Mouse (Mus musculus): ENCODE data around the gene Tgm5. TPM values are rescaled to one million over a fixed set of nuclear protein-coding genes. Genes with fewer than 3 reads are reported as not detected.
A peak's percentile ranks its signal among the peaks of the same experiment; 100 is the strongest.
"Not testable (repeated sequence)": the region's sequence is repeated elsewhere in the genome, so short reads cannot be mapped to it uniquely, and the experiment has no call there.

The Tgm5 gene
- total RNA-seq (2021): not detected
- long read RNA-seq, experiment 1: 0 reads
- long read RNA-seq, experiment 2: 0 reads

DNA sequence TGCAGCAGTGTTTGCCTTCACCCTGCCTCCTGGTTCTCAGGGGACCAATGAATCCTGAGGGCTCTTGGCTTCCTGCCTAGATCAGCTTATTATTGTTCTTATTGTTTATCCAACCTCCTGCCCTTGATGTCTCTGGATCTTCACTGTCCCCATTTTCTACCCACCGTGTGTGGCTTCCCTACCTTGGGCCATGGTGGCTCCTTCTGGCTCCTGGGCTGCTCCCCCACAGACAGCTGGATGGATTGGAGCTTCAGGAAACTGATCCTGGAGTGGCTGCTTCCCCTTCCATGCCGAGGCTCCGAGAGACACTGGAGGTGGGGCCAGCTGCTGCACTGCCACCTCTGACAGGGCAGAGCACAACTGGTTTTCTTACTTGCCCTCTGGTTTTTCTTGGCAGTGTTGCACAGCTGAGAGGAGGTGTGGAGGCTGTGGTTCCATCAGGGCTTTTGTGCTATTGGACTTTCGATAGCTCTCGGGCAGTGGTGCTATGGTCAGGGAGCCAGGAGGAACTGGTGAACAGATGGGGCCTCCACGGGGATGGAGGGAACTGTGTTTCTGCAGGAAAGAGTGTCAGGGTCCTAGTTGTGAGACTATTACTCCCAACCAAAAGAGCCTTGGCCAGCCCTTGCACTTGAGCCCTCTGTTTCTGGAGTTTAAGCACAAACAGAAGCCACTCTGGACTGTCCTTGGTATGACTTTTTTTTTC, at the start of gene Tgm5:
Gene Tgm5 (minus strand): TSS at position 362 of the 706 bp plus-strand sequence.
- Histone ChIP-seq H3K4me3 (no peak within 1 kb of the TSS), H3K27ac (no peak within 1 kb of the TSS)

DNA sequence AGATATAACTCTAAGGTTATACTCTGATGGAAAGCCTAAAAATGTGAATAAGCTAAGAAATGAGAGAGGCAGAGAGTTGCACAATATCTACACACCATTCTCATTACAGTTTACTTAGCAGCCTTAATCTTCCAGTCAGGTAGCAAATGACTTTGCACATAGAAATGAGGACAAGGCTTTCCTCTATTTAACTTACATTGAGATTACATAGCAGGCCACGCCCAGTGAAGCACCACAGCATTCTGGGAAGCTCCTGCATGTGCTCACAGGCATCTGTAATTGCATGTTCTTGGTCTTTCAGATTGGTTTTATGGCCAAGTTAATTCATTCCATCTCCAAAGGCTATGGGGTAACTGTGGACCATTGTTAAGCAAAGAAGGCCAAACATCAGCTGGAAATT, 47.2 kb upstream of the Tgm5 start:
- DNase-seq (ENCODE audit: low spot score in 2 of 2): no peak
- TF ChIP-seq CTCF (conservative IDR thresholded peaks at IDR 0.05): no peak
- no peak overlapping the region for H3K27ac ChIP-seq

More for the DNA sequence above, at the start of gene Tgm5:
- no peak for DNase-seq (ENCODE audit: low spot score in 2 of 2)
- TF ChIP-seq CTCF (conservative IDR thresholded peaks at IDR 0.05): no peak

DNA sequence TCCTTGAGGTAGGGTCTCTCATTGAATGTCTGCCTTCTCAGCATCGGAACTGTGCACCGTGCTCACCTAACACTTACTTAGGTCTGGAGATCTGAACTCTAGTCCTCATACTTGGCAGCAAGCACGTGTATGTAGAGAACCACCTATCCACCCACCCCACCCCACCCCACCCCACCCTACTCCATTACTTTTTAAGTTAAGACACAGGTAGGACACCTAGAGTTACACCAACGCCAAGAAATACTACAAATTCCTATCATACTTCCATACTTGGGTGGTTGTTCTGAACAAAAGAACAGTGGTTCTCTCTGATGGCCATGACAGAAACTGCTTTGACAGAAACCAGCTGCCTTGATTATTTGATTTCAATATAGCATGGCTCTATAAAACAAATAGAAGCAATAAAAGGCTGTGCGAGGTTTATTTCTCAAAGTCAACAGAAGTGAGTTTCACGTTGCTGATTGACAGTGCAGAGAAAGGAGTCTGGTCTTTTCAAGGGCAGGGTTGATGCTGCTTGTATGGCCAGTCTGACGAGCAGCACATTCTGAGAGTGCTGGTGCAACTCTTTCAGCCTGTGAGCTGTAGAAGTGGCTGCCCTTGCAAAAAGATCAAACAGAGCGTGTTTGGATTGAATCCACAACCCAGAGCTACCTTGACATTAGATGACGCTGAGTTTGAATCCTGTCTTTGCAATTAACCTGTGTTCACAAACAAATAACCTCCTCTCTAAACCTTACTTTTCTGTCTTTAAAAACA, 43.4 kb upstream of the Tgm5 start:
- TF ChIP-seq CTCF (conservative IDR thresholded peaks at IDR 0.05): no peak
- no peak overlapping the region for H3K4me3 ChIP-seq
- H3K27ac ChIP-seq: no peak overlapping the region
- no peak for DNase-seq (ENCODE audit: low spot score in 2 of 2)

More for the DNA sequence above, 47.2 kb upstream of the Tgm5 start:
- no peak overlapping the region for H3K4me3 ChIP-seq

DNA sequence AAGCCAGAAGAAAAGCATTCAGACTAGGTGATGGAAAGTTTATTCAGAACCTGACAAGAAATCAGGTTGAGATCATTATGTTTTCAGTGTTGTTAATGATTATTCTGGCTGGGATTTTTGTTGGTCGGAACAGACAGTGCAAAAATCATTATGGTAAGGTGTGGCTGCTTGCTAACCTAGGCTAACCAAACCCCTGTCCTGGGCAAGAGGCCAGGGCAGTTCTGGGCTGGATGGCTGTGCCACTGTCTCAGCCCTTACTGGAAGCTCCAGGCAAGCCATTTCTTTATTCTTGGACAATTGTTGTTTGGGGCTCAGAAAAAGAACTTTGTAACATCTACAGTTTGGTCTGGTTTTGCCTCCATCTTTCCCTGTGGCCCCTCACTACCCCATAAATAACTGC, 41.9 kb upstream of the Tgm5 start:
- no peak for DNase-seq (ENCODE audit: low spot score in 2 of 2)
- Histone ChIP-seq H3K4me3 (no peak overlapping the region), H3K27ac (no peak overlapping the region)
- TF ChIP-seq CTCF (conservative IDR thresholded peaks at IDR 0.05): no peak

DNA sequence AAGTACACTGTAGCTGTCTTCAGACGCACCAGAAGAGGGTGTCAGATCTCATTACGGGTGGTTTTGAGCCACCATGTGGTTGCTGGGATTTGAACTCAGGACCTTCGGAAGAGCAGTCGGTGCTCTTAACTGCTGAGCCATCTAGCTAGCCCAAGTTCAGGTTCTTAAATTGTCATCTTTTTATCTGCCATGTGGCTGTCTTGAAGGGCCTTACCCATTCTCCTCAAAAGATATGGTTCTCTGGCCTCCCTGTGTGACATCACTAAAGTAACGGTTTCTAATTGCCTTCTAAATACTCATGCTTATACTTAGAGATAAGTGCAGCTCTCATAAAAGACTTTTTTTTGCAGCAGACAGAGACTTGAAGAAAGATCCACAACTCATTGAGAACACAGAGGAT, 40.7 kb upstream of the Tgm5 start:
- H3K27ac ChIP-seq; H3K4me3 ChIP-seq; DNase-seq (ENCODE audit: low spot score in 2 of 2): not testable (repeated sequence)

DNA sequence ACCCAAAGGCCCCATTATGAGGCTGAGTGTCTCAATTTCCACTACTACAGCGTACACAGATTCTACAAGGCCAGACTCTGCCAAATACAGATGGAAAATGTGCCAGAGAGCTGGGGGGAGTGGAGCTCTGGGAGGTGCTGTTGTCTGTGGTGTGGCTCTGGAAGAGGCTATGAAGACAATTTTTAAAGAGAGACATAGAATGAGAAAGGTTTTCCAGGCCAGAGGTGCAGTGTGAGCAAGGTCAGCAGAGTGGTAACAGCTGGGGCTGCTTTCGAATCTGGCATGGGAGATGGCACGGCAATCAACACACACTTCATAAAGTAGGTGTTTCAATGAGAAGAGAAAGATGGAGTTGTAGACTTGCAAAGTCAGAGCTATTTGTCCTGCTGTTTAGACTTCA, 33.6 kb upstream of the Tgm5 start:
- no peak overlapping the region for H3K4me3 ChIP-seq
- no peak for TF ChIP-seq CTCF (conservative IDR thresholded peaks at IDR 0.05)
- H3K27ac ChIP-seq: no peak overlapping the region
- no peak for DNase-seq (ENCODE audit: low spot score in 2 of 2)

DNA sequence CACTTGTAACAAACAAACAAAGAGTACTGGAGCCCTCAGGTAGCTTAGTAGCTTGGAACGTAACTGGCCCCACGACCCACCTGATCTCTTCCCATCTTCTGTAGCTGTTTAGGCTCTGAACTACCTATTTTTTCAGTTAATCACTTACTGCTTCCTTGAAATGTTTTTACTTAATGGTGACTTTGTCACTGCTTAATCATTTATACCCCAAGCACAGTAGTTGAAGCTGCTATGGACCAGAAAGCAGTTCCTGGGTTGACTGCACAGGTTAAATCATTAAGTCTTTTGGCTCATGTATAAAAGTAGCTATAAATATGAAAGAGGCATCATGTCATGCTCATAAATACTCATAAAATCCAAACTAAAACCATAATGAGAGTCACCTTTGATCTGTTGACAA, 29.8 kb upstream of the Tgm5 start:
- no peak for DNase-seq (ENCODE audit: low spot score in 2 of 2)
- H3K27ac ChIP-seq: no peak overlapping the region
- no peak for TF ChIP-seq CTCF (conservative IDR thresholded peaks at IDR 0.05)
- H3K4me3 ChIP-seq: no peak overlapping the region

DNA sequence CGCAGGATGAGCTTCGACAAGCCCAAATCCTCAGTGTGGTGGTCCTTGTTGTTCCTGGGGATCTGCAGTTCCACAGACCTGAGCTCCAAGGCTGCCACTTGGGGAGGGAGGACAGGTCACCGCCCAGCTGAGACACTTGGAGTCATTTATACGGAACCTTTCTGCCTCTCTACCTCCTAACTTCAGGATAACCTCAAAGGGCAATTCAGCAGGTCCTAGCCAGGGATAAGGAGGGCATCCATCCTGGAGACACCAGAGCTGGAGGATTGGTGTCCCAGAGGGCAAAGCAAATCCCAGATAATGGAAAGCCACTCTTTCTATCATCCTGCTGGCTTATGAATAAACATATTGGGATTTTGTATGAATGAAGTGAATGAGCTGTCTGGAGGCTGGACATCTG, 24.1 kb upstream of the Tgm5 start, which contains the start of gene Tgm7:
Gene Tgm7 (minus strand): TSS at position 101 of the 400 bp plus-strand sequence.
- no peak for TF ChIP-seq CTCF (conservative IDR thresholded peaks at IDR 0.05)
- no peak for DNase-seq (ENCODE audit: low spot score in 2 of 2)
- no peak within 1 kb of the TSS for H3K4me3 ChIP-seq

DNA sequence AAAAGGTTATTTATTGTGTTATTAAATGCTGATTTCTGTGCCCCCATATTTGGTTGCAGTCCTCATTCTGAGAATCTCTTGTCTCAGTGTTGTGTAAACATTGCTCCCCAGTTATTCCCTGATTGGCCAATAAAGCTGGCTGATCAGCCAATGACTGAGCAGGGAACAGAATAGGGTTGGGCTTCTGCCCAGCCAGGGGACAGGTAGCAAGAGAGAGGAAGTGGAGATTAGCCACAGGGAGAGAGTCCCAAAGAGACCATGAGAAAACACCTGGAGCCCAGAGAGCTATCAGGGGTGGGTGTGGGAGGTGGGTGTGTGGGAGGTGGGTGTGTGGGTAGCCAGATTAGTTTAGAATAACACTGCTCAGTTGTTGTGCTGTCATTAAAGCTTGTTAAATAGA, 20.3 kb upstream of the Tgm5 start:
- no peak overlapping the region for H3K27ac ChIP-seq
- DNase-seq (ENCODE audit: low spot score in 2 of 2): no peak
- no peak overlapping the region for H3K4me3 ChIP-seq
- no peak for TF ChIP-seq CTCF (conservative IDR thresholded peaks at IDR 0.05)

More for the DNA sequence above, 24.1 kb upstream of the Tgm5 start, which contains the start of gene Tgm7:
- no peak within 1 kb of the TSS for H3K27ac ChIP-seq

DNA sequence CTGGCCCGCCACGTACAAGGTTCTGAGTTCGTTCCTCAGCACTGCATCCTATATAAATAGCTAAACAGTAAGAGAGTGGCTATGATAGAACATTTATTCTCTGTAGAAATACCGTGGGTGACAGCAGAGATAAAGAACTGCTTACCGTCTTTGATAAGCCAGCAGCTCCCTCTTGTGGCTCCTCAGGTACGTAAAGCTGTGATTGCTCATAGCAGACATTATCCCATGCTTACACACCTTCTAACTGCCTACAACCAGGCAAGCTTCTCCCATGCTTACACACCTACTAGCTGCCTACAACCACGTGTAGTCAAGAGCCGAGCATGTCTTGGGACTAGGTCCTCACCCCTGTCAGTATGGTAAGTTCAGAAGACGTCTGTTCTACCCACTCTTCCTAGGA, 16.4 kb upstream of the Tgm5 start:
- H3K4me3 ChIP-seq: no peak overlapping the region
- peak; percentile 86 for TF ChIP-seq CTCF (conservative IDR thresholded peaks at IDR 0.05)
- DNase-seq (ENCODE audit: low spot score in 2 of 2): peak; percentile 65 to 70
- H3K27ac ChIP-seq: no peak overlapping the region

DNA sequence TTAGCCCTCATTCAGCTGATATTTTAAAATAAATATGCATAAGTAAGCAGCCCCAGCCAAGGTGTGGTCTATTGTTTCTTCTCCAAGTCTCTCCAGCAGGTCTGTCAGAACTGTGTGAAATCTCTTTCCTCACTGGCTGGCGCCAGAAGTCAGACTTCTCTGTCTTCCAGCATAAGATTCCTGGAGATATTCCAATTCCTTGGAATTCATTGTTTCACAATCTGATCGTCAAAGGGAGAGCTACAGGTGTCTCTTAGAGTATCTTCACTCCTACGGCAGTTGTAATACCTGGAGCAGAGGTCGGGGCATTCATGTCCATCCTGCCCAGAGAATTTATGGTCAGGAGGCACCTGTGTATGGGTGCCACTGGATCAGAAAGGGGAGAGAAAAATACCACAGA, 4.1 kb upstream of the Tgm5 start:
- no peak for TF ChIP-seq CTCF (conservative IDR thresholded peaks at IDR 0.05)
- Histone ChIP-seq H3K27ac (no peak overlapping the region), H3K4me3 (no peak overlapping the region)
- no peak for DNase-seq (ENCODE audit: low spot score in 2 of 2)

DNA sequence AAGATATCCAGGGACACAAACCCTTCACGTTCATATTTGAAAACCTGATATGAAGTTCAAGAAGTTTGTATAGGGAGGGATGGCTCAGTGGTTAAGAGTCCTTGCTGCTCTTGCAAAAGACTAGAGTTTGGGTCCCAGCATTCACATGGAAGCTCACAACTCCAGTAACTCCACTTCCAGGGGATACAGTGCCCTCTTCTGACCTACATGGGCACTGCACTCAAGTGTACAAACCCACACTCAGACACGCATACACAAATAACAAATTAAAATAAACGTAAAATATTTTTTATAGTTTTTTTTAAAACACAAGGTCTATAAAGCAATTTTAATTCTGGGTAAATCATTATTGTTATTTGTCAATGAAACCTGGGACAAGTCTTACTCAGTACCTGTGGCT, 2.9 kb upstream of the Tgm5 start:
- DNase-seq (ENCODE audit: low spot score in 2 of 2): no peak
- peak; percentile 46 for TF ChIP-seq CTCF (conservative IDR thresholded peaks at IDR 0.05)

DNA sequence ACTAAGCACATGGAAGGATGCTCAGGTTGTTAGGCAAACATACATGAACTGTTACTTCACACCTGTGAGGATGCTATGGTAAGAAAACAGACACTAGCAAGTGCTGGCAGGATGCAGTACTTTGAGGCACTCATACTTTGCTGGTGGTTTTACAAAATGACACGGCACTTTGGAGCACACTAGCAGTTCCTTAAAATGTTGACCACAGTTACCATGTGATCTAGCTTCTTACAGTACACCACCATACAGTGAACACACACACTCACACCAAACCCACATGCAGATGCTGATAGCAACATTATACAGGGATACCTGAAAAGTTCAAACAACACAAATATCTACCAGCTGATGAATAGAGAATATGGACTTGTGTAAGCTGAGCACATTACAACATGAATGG, 3.0 kb downstream of the Tgm5 start:
- DNase-seq (ENCODE audit: low spot score in 2 of 2): no peak
- H3K27ac ChIP-seq: no peak overlapping the region
- no peak for TF ChIP-seq CTCF (conservative IDR thresholded peaks at IDR 0.05)
- H3K4me3 ChIP-seq: no peak overlapping the region

More for the DNA sequence above, 2.9 kb upstream of the Tgm5 start:
- H3K27ac ChIP-seq: no peak overlapping the region
- no peak overlapping the region for H3K4me3 ChIP-seq

DNA sequence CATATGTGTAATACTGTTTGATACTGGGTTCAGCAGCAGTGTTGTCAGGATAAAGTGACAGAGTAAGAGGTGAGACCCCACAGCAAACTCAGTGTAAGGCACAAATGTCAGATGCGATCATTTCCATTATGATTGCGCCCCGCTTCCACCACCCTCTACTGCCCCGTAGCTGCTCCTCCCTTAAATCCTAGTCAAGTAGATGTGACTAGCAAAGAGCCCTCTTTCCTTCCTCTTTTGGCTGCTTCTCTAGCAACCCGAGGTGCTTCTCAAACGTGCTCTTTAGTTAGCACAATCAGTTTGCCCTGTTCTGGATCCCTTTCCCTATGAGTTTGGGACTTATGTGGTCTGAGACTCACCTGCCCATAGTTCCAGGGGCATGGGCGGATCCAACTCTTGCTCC, 10.9 kb downstream of the Tgm5 start:
- Histone ChIP-seq H3K27ac (no peak overlapping the region), H3K4me3 (no peak overlapping the region)
- DNase-seq (ENCODE audit: low spot score in 2 of 2): no peak
- TF ChIP-seq CTCF (conservative IDR thresholded peaks at IDR 0.05): no peak
